Mouse (Mus musculus) cerebellum, adult 2 months (tissue): Measurements from ENCODE around the gene Sf3b3. TPM values are rescaled to one million over a fixed set of nuclear protein-coding genes. Genes with fewer than 3 reads are reported as not detected.
"Not testable (repeated sequence)": the region's sequence is repeated elsewhere in the genome, so short reads cannot be mapped to it uniquely, and the experiment has no call there.

Experiments
- DNase-seq, 2 experiments: peaks; one replicate each; pipeline ENCODE4 v3.0.0; 2021
- H3K27ac ChIP-seq: fragments of 200-500 bp; 2 replicates; pipeline ENCODE4 v1.5.1; 2012; ENCODE audit warnings: low read length, control low read depth, inconsistent platforms; ENCODE audit not compliant: insufficient read depth
- H3K27me3 ChIP-seq: fragments of 200-500 bp; 2 replicates; pipeline ENCODE4 v1.6.1; 2012; ENCODE audit warnings: inconsistent platforms, mild to moderate bottlenecking, low read length, moderate library complexity; ENCODE audit not compliant: control insufficient read depth, insufficient read depth
- H3K4me1 ChIP-seq: fragments of 200-500 bp; 2 replicates; pipeline ENCODE4 v1.6.1; 2011; ENCODE audit warnings: low read length; ENCODE audit not compliant: control insufficient read depth, insufficient read depth
- H3K4me3 ChIP-seq: fragments of 200-500 bp; replicated peaks from 2 replicates; pipeline ENCODE3; 2011; ENCODE audit warnings: mild to moderate bottlenecking, low read depth, low read length, control low read depth; ENCODE audit not compliant: insufficient read depth
- CTCF ChIP-seq: fragments of 200-500 bp; IDR thresholded peaks from 2 replicates; pipeline ENCODE4 v1.5.1; 2011; ENCODE audit warnings: low read depth, mild to moderate bottlenecking, control low read depth, low read length, moderate library complexity, borderline replicate concordance; ENCODE audit not compliant: insufficient read depth
- POLR2A ChIP-seq: fragments of 200-500 bp; IDR thresholded peaks from 2 replicates; pipeline ENCODE4 v1.6.1; 2011; ENCODE audit warnings: low read length, control low read depth, borderline replicate concordance; ENCODE audit not compliant: insufficient read depth
- WGBS: fragments of 180-500 bp; shearing (Covaris S2); methylation state at CpG from one replicate; pipeline ENCODE4 v1.1.7; 2018; 5-methylcytosine and 5-hydroxymethylcytosine counted together
- polyA plus RNA-seq: library from polyadenylated mRNA; depleted of rRNA; stranded (reverse); fragments of >200 nt; gene quantifications from 2 replicates; pipeline ENCODE4 v1.2.3, GENCODE M21; 2012

The Sf3b3 gene
- polyA plus RNA-seq, 1 experiment = 44.5 TPM

GRCm38 (mm10) chr8:110788981-110789380 is 57.6 kb downstream of the Sf3b3 start:
- TF ChIP-seq POLR2A (no peak), CTCF (no peak)
- no peak overlapping the region for H3K4me3 ChIP-seq
- H3K27me3 ChIP-seq = no peaks in the 10 kb centered on the region
- 38% methylated on average over 12 of the region's 12 CpGs for WGBS
- no peak overlapping the region for H3K27ac ChIP-seq
- H3K4me1 ChIP-seq = no peaks in the 10 kb centered on the region; the same call in 1 of the 2 replicates
- DNase-seq = no peak

GRCm38 (mm10) chr8:110787411-110787954 is 59.1 kb downstream of the Sf3b3 start:
- Histone ChIP-seq H3K27ac (no peak overlapping the region), H3K27me3 (no peaks in the 10 kb centered on the region), H3K4me3 (no peak overlapping the region), H3K4me1 (no peaks in the 10 kb centered on the region)
- no peak for DNase-seq
- WGBS = 85% methylated on average over 9 of the region's 9 CpGs
- no peak for TF ChIP-seq CTCF
- TF ChIP-seq POLR2A = no peak

GRCm38 (mm10) chr8:110786934-110787333 is 59.7 kb downstream of the Sf3b3 start:
- no peaks in the 10 kb centered on the region for H3K4me1 ChIP-seq
- no peak for DNase-seq
- H3K27me3 ChIP-seq = no peaks in the 10 kb centered on the region
- no peak for TF ChIP-seq POLR2A
- no peak for TF ChIP-seq CTCF
- no peak overlapping the region for H3K4me3 ChIP-seq
- H3K27ac ChIP-seq = no peak overlapping the region
- WGBS = 81% methylated on average over 8 of the region's 8 CpGs

DNA sequence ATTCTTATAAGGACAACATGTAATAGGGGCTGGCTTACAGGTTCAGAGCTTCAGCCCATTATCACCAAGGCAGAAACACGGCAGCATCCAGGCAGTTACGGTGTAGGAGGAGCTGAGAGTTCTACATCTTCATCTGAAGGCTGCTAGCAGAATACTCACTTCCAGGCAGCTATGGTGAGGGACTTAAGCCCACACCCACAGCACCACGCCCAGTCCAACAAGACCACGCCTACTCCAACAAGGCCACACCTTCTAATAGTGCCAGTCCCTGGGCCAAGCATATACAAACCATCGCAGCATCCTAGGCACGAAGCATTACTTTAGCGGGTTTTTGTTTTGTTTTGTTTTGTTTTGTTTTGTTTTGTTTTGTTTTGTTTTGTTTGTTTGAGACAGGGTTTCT is 60.1 kb downstream of the Sf3b3 start:
- H3K27ac ChIP-seq, H3K4me1 ChIP-seq, H3K27me3 ChIP-seq, DNase-seq, H3K4me3 ChIP-seq: not testable (repeated sequence)
- WGBS = 79% methylated on average over 7 of the region's 7 CpGs

DNA sequence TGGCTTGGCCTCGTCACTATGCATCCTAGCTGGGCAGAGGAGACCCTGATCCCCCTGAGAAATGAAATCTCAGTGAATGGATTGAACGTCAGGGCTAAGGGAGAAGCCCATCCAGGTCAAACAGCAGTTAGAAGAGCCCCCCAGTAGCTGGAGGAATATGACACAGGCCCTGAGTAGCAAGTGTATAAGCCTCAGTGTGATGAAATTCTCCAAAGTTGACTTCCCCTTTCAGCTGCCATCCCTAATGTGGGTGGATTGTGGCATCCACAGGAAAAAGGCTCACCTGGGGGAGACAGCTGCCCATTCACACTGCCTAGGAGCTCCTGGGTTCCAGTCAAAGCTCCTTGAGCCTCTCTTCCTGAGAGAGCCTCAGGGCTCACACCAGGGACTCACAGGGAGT is 61.2 kb downstream of the Sf3b3 start:
- H3K4me1 ChIP-seq = no peaks in the 10 kb centered on the region
- H3K27ac ChIP-seq = no peak overlapping the region
- no peak for DNase-seq
- TF ChIP-seq POLR2A = no peak
- TF ChIP-seq CTCF = no peak
- no peak overlapping the region for H3K4me3 ChIP-seq
- 64% methylated on average over 2 of the region's 2 CpGs for WGBS
- H3K27me3 ChIP-seq = no peaks in the 10 kb centered on the region

DNA sequence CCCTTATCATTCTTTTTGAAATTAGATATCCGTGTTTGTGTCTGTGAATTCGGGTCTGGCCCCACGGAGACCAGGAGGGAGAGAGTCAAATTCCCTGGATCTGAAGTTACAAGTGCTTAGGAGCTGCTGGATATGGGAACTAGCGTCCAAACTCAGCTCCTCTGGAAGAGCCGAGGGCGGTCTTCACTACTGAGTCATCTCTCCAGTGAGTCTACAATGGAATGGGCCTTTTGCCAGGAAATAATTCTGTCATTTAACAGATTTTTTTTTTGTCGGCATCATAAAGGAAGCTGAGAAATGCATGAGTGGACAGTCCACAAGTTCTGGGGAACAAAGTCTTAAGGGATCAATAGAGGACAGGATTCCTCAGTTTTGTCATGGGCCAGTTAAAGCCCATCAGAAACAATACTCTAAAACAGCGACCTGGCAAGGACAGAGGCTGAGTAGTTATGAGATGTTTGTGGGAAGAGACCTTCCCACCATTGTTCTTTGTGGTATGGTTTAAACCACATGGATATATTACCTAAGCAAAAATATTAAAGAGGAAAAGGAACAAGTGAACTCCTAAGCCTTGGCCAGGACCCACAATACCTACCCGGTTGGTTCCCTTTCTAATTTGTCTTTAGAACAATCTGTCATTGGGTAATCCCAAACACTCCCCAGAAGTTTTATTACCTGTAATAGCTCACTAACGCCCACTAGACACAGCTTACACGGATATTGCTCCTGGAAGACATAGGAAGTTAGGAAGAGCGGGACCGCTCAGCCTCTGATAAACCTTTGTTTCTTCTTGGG is 66.5 kb downstream of the Sf3b3 start:
- no peak for TF ChIP-seq POLR2A
- TF ChIP-seq CTCF = no peak
- WGBS = 73% methylated on average over 13 of the region's 13 CpGs
- Histone ChIP-seq H3K4me1 (no peaks in the 10 kb centered on the region), H3K4me3 (no peak overlapping the region), H3K27me3 (no peaks in the 10 kb centered on the region; the same call in 1 of the 2 replicates), H3K27ac (no peak overlapping the region)
- DNase-seq = no peak

DNA sequence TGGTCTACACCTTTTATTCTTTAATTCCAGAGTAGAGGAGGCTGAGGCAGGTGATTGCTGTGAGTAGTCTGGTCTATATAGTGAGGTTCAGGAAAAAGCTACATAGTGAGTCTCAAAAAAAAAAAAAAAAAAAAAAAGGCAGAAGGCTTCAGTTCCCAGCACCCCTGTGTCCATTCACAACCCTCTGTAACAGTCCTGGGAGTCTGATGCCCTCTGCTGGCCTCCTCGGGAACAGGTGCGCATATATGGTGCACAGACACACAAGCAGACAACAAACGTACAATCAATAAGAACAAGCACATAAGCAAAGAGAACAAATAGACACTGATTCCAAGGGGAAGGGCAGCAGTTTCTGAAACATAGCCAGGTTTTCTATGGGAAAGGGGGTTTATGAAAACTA is 70.3 kb downstream of the Sf3b3 start:
- TF ChIP-seq POLR2A (no peak), CTCF (no peak)
- Histone ChIP-seq H3K4me1 (no peaks in the 10 kb centered on the region), H3K4me3 (no peak overlapping the region), H3K27me3 (no peaks in the 10 kb centered on the region; the same call in 1 of the 2 replicates), H3K27ac (no peak overlapping the region)
- WGBS = 97% methylated on average over 3 of the region's 3 CpGs
- no peak for DNase-seq

GRCm38 (mm10) chr8:110775721-110776120 is 70.9 kb downstream of the Sf3b3 start:
- WGBS = 77% methylated on average over 3 of the region's 3 CpGs
- TF ChIP-seq POLR2A = no peak
- TF ChIP-seq CTCF = no peak
- Histone ChIP-seq H3K4me1 (no peaks in the 10 kb centered on the region), H3K4me3 (no peak overlapping the region), H3K27me3 (no peaks in the 10 kb centered on the region; the same call in 1 of the 2 replicates), H3K27ac (no peak overlapping the region)
- DNase-seq = no peak
